Mouse (Mus musculus) hindbrain, embryonic 16.5 days (tissue): Measurements from ENCODE around the gene Gpd2. TPM values are rescaled to one million over a fixed set of nuclear protein-coding genes. Genes with fewer than 3 reads are reported as not detected.
A peak's percentile ranks its signal among the peaks of the same experiment; 100 is the strongest.

Experiments
- ATAC-seq: fragments of 200-750 bp; cut with Nextera tagmentation; 2 replicates; pipeline ENCODE4 v1.8.0; 2017; ENCODE audit warnings: moderate TSS enrichment, moderate library complexity
- H3K27ac ChIP-seq: fragments of 300-500 bp; sonication (generic); 2 replicates; pipeline ENCODE4 v1.5.1; 2014; ENCODE audit warnings: low read depth, mild to moderate bottlenecking, control low read depth, low read length, moderate library complexity
- H3K27me3 ChIP-seq: fragments of 300-500 bp; sonication (generic); replicated peaks from 2 replicates; pipeline ENCODE4 v1.6.1; 2014; ENCODE audit warnings: low read length; ENCODE audit not compliant: control insufficient read depth, insufficient read depth
- H3K36me3 ChIP-seq: fragments of 300-500 bp; sonication (generic); 2 replicates; pipeline ENCODE4 v1.6.1; 2014; ENCODE audit warnings: mild to moderate bottlenecking, low read length, moderate library complexity, mixed read lengths; ENCODE audit not compliant: control insufficient read depth, insufficient read depth
- H3K4me1 ChIP-seq: fragments of 300-500 bp; sonication (generic); 2 replicates; pipeline ENCODE4 v1.6.1; 2014; ENCODE audit warnings: low read depth, low read length; ENCODE audit not compliant: control insufficient read depth, insufficient read depth
- H3K4me2 ChIP-seq: fragments of 300-500 bp; sonication (generic); 2 replicates; pipeline ENCODE4 v1.6.1; 2014; ENCODE audit warnings: mild to moderate bottlenecking, low read length, control low read depth, moderate library complexity
- H3K4me3 ChIP-seq: fragments of 300-500 bp; sonication (generic); 2 replicates; pipeline ENCODE4 v1.5.1; 2014; ENCODE audit warnings: mild to moderate bottlenecking, low read length, control low read depth, moderate library complexity
- H3K9ac ChIP-seq: fragments of 300-500 bp; sonication (generic); 2 replicates; pipeline ENCODE4 v1.6.1; 2014; ENCODE audit warnings: low read depth, mild to moderate bottlenecking, control low read depth, low read length, moderate library complexity
- H3K9me3 ChIP-seq: fragments of 300-500 bp; sonication (generic); 2 replicates; pipeline ENCODE4 v1.6.1; 2014; ENCODE audit warnings: mild to moderate bottlenecking, low read length, moderate library complexity; ENCODE audit not compliant: control insufficient read depth
- WGBS: fragments of 180-500 bp; shearing (Covaris S2); extraction: QIAGEN DNeasy Blood & Tissue Kit; methylation state at CpG from one replicate; pipeline ENCODE4 v1.1.7; 2014; 5-methylcytosine and 5-hydroxymethylcytosine counted together
- polyA plus RNA-seq: library from polyadenylated mRNA; unstranded; fragments of >200 nt; fragmentation: Nextera tagmentation; extraction: Ambion mirVana; gene quantifications from 2 replicates; pipeline ENCODE4 v1.2.1, GENCODE M21; 2015

Gene Gpd2
- polyA plus RNA-seq, 1 experiment from 2014 or later: 31.6 TPM

GRCm38 (mm10) chr2:57227425-57227824 lies 10.0 kb upstream of the Gpd2 start:
- 80% methylated on average over 3 of the region's 3 CpGs for WGBS
- Histone ChIP-seq H3K9ac (no peak overlapping the region), H3K4me1 (no peaks in the 10 kb centered on the region), H3K9me3 (no peaks in the 10 kb centered on the region), H3K27ac (no peak overlapping the region), H3K4me2 (no peak overlapping the region), H3K4me3 (no peak overlapping the region), H3K36me3 (no peaks in the 10 kb centered on the region), H3K27me3 (peaks cover 8% of the 10 kb centered on the region)
- no peak for ATAC-seq

DNA sequence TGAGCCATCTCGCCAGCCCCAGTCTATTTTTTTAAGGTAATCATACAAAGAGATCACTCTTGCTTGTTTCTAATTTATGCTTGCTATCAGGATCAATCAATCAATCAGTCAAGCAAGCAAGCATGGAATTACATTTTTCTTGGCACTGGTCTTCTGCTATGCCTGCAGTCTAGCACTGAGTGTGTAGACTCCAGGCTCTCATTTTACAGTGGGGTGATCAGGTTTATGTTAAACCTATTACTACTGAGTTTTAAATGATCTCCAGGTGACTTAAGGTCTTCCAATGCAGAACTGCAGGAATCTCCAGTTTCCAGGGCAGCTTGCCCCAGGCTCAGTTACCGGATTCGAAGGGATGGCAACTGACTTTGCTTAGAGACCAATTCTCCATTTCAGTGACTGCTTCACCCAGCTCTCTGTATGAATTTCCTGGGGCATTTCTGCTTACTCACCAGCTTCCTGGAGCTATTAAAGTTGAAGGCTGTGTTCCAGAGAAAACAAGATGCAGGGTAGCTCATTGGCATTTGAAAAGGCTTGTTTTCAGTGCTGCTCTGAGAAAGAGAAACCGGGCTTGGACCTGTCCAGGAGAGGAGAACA lies 7.7 kb upstream of the Gpd2 start:
- no peaks in the 10 kb centered on the region for H3K27me3 ChIP-seq
- no peaks in the 10 kb centered on the region for H3K9me3 ChIP-seq
- H3K4me2 ChIP-seq: no peak overlapping the region
- ATAC-seq: no peak
- H3K36me3 ChIP-seq: no peaks in the 10 kb centered on the region
- H3K9ac ChIP-seq: no peak overlapping the region
- no peak overlapping the region for H3K4me3 ChIP-seq
- no peak overlapping the region for H3K27ac ChIP-seq
- 51% methylated on average over 4 of the region's 4 CpGs for whole genome bisulfite sequencing
- H3K4me1 ChIP-seq: no peaks in the 10 kb centered on the region

DNA sequence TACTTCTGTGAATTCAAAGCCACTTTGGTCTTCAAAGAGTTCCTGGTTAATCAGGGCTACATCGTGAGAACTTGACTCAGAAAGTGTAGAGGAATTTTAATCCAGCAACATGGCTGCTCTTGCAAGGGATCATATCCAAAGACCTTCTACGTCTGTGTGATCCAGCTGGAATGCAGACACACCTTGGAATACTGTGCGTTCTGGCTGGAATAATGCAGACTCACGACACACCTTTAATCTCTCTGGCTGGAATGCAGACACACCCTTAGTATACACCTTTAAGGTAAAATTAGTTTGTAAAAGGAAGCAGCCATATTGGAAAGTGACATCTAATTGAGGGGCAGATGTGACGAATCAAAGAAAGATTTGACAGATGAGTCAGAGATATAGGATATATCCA lies 6.0 kb upstream of the Gpd2 start:
- H3K27me3 ChIP-seq: no peaks in the 10 kb centered on the region
- ATAC-seq: no peak
- H3K4me1 ChIP-seq: no peaks in the 10 kb centered on the region
- no peak overlapping the region for H3K9ac ChIP-seq
- no peaks in the 10 kb centered on the region for H3K9me3 ChIP-seq
- H3K4me3 ChIP-seq: no peak overlapping the region
- H3K4me2 ChIP-seq: no peak overlapping the region
- H3K27ac ChIP-seq: no peak overlapping the region
- 89% methylated on average over 5 of the region's 5 CpGs for WGBS
- no peaks in the 10 kb centered on the region for H3K36me3 ChIP-seq

DNA sequence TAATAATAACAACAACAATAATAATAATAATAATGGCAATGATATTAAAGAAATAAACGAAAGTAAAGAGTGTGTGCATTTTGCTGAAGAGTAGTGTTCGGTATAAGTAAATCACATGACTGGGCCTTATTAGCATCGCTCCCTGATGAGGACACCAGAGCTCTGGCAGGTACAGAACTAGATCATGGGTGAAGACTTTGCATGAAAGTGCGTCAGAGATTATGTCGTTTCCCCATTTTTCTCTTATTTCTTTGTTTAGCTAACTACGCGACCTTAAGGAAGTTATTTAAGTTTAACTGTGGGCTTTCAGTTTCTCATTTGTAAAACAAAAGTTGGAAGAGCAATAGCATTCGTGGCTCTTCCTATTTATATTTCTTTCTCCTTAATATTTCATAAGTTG lies 5.1 kb upstream of the Gpd2 start:
- Histone ChIP-seq H3K4me2 (no peak overlapping the region), H3K9me3 (no peaks in the 10 kb centered on the region), H3K4me3 (no peak overlapping the region), H3K27me3 (no peaks in the 10 kb centered on the region), H3K9ac (no peak overlapping the region), H3K4me1 (0 out of 2 replicates have a peak, but pooled peaks cover under 1% of the 10 kb centered on the region), H3K36me3 (no peaks in the 10 kb centered on the region), H3K27ac (no peak overlapping the region)
- no peak for ATAC-seq
- 93% methylated on average over 8 of the region's 8 CpGs for WGBS

- H3K4me2 ChIP-seq: no peak overlapping the region
- WGBS: 81% methylated on average over 2 of the region's 2 CpGs
- no peak for ATAC-seq
Observed at GRCm38 (mm10) chr2:57236246-57236645, 1.2 kb upstream of the Gpd2 start.

DNA sequence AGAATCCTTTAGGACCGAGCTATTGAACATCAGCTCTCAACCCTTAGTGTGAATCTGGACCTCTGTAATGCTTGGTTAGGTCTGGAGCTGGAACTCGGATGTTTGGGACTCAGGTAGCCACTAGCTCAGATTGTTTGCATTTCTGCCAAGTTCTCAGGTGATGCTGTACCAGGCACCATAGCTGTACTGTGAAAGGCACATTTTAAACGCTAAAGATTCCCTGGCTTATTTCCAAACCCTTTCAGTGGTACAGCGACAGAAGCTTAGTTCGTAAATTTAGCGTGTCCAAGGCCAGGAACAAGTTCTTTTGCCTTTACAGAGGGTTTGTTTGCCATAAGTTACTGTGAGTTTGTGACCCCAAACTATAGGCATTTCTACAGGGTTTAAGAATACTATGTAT lies 409 bp upstream of the Gpd2 start:
- H3K4me3 ChIP-seq: no peak overlapping the region; the same call in 1 of the 2 replicates
- ATAC-seq: no peak
- 38% methylated on average over 6 of the region's 6 CpGs for WGBS
- no peak overlapping the region for H3K9ac ChIP-seq
- no peaks in the 10 kb centered on the region for H3K9me3 ChIP-seq
- no peak overlapping the region for H3K27ac ChIP-seq
- H3K4me2 ChIP-seq: peak overlapping the region; percentile 97
- H3K4me1 ChIP-seq: peaks cover 5% of the 10 kb centered on the region
- H3K36me3 ChIP-seq: no peaks in the 10 kb centered on the region
- no peaks in the 10 kb centered on the region for H3K27me3 ChIP-seq

More at GRCm38 (mm10) chr2:57236246-57236645, 1.2 kb upstream of the Gpd2 start:
- Histone ChIP-seq H3K9me3 (no peaks in the 10 kb centered on the region), H3K27ac (no peak overlapping the region), H3K4me1 (peaks cover 5% of the 10 kb centered on the region), H3K4me3 (no peak overlapping the region), H3K36me3 (no peaks in the 10 kb centered on the region), H3K27me3 (no peaks in the 10 kb centered on the region), H3K9ac (no peak overlapping the region)

DNA sequence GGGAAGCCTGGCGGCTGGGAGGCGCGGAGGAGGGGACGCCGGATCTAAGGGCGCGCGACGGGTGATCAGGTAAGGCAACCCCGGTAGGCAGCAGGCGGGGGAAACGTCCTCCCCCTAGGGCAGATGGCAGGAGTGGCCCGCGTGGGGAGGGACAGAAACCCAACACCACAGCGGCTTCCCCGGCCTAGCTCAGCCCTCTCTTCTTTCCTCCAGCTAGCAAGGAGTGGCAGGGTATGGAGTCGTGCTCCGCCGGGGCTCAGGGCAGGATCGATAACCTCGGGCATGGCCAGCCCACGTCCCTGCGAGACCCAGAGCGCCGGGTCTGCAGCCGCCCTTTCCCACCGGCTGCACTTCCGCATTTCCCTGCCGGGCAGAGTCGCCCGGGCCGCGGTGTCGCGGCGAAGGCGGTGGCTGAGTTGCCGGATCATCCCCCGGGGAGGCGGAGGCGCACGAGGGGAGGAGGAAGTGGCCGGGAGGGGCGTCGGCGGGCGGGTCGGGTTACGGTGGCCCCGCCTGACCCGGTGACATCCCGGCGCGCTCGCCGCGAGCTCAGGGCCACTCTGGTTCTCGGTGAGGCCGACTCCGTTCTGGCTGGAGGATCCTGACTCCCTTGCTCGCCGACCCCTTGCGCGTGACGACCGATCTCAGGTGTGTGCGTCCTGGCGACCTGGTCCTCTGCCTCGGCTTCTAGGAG lies 632 bp downstream of the Gpd2 start:
- H3K36me3 ChIP-seq: no peaks in the 10 kb centered on the region
- peak overlapping the region; percentile 88 for H3K4me3 ChIP-seq
- peak overlapping the region; percentile 93 for H3K9ac ChIP-seq
- no peaks in the 10 kb centered on the region for H3K9me3 ChIP-seq
- peak overlapping the region; percentile 16; the same call in 1 of the 2 replicates for H3K27ac ChIP-seq
- H3K4me1 ChIP-seq: peaks cover 5% of the 10 kb centered on the region
- peak; percentile 86 for ATAC-seq
- WGBS: 0% methylated on average over 61 of the region's 69 CpGs
- H3K27me3 ChIP-seq: no peaks in the 10 kb centered on the region
- peak overlapping the region; percentile 97 for H3K4me2 ChIP-seq

DNA sequence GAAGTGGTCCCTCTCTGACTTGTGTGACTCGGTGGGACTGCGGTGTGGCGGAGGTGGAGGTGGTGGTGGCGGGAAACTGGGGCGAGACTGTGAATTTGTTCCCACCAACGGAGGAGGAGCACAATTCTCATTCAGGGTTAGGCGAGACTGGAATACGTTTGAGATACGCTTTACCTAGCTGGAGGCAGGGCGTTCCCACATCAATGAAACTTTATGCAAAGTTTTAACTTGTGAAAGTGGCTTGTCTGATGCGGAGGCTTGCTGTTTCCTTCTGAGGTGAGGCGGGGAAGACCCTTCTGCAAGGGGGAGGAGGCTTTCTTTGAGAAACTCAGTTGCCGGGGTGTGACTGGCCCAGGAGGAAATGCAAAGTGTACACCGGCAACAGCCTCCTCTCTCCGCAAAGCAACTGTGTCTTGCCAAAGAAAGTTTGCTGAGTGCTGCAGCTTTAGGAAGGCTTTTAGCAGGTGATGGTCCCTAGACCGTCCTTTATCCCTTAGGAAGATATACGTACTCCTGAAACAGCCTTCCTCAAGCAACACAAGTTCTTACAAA lies 1.3 kb downstream of the Gpd2 start:
- H3K9me3 ChIP-seq: no peaks in the 10 kb centered on the region
- H3K9ac ChIP-seq: peak overlapping the region; percentile 93
- H3K36me3 ChIP-seq: no peaks in the 10 kb centered on the region
- WGBS: 2% methylated on average over 17 of the region's 17 CpGs
- ATAC-seq: peak; percentile 7; the same call in 1 of the 2 replicates
- H3K4me3 ChIP-seq: peak overlapping the region; percentile 88
- no peak overlapping the region for H3K27ac ChIP-seq
- H3K4me2 ChIP-seq: peak overlapping the region; percentile 97
- H3K4me1 ChIP-seq: peaks cover 5% of the 10 kb centered on the region
- H3K27me3 ChIP-seq: no peaks in the 10 kb centered on the region

DNA sequence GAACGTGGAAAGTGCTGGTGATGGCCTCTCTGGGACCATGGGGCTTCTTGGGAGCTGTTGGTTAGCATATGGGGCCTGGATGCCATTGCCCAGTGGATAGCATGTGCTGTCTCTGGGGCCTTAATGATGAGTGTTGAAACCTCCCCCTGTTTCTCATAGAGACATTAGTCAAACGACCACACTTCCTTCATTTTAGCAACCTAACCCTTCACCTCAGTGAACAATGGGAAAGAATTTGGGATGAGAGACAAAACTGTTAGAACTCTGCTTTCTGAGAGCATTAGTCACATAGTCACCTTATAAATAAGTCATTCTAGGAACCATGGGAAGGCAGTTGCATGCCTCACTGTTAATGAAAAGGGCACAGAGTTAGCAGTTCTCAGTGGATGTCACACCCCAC lies 1.9 kb downstream of the Gpd2 start:
- peaks cover 5% of the 10 kb centered on the region for H3K4me1 ChIP-seq
- ATAC-seq: no peak
- no peaks in the 10 kb centered on the region for H3K36me3 ChIP-seq
- no peak overlapping the region for H3K4me2 ChIP-seq
- no peaks in the 10 kb centered on the region for H3K9me3 ChIP-seq
- WGBS: 25% methylated on average over 2 of the region's 2 CpGs
- H3K27ac ChIP-seq: no peak overlapping the region
- H3K9ac ChIP-seq: no peak overlapping the region
- H3K4me3 ChIP-seq: no peak overlapping the region
- H3K27me3 ChIP-seq: no peaks in the 10 kb centered on the region
